Mouse (Mus musculus) forebrain, embryonic 10.5 days (tissue): ENCODE results near the gene Sppl2c. TPM values are rescaled to one million over a fixed set of nuclear protein-coding genes. Genes with fewer than 3 reads are reported as not detected.
"Not testable (repeated sequence)": the region's sequence is repeated elsewhere in the genome, so short reads cannot be mapped to it uniquely, and the experiment has no call there.

Experiments
- DNase-seq: peaks from one replicate; pipeline ENCODE4 v3.0.0-alpha.2; 2017; ENCODE audit warnings: low spot score; ENCODE audit errors: extremely low spot score
- H3K27ac ChIP-seq: fragments of 300-500 bp; sonication (generic); 2 replicates; pipeline ENCODE4 v1.5.1; 2016; ENCODE audit warnings: mild to moderate bottlenecking
- H3K27me3 ChIP-seq: fragments of 300-500 bp; sonication (generic); 2 replicates; pipeline ENCODE4 v1.6.1; 2016; ENCODE audit warnings: mild to moderate bottlenecking; ENCODE audit not compliant: poor library complexity, severe bottlenecking
- H3K36me3 ChIP-seq: fragments of 300-500 bp; sonication (generic); replicated peaks from 2 replicates; pipeline ENCODE4 v1.6.1; 2016; ENCODE audit warnings: mild to moderate bottlenecking, moderate library complexity
- H3K4me1 ChIP-seq: fragments of 300-500 bp; sonication (generic); 2 replicates; pipeline ENCODE4 v1.6.1; 2016
- H3K4me3 ChIP-seq: fragments of 300-500 bp; sonication (generic); 2 replicates; pipeline ENCODE4 v1.5.1; 2016; ENCODE audit warnings: mild to moderate bottlenecking, moderate library complexity
- H3K9me3 ChIP-seq: fragments of 300-500 bp; sonication (generic); 2 replicates; pipeline ENCODE4 v1.6.1; 2016; ENCODE audit warnings: mild to moderate bottlenecking, moderate library complexity
- WGBS: fragments of 180-500 bp; shearing (Covaris S2); methylation state at CpG from one replicate; pipeline ENCODE4 v1.1.7; 2016; 5-methylcytosine and 5-hydroxymethylcytosine counted together
- polyA plus RNA-seq: library from polyadenylated mRNA; unstranded; fragments of >200 nt; fragmentation: Nextera tagmentation; extraction: Ambion mirVana; gene quantifications from 2 replicates; pipeline ENCODE4 v1.2.1, GENCODE M21; 2016

Sppl2c gene
- polyA plus RNA-seq, 1 experiment from 2014 or later = not detected

DNA sequence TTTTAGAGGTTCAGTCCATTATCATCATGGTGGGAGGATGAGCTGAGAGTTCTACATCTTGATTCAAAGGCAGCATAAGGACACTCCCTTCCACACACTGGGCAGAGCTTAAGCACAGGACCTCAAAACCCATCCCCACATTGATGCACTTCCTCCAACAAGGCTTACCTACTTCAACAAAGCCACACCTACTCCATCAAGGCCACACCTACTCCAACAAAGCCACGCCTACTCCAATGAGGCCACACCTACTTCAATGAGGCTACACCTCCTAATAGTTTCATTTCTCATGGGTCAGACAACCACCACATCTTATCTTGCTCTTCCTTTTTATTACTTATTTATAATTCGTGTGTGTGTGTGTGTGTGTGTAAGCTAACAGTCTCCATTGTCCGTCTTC, 22.9 kb downstream of the Sppl2c start:
- H3K36me3 ChIP-seq = no peaks in the 10 kb centered on the region
- DNase-seq = no peak
- H3K27ac ChIP-seq = no peak overlapping the region
- H3K27me3 ChIP-seq = no peaks in the 10 kb centered on the region
- H3K4me3 ChIP-seq = no peak overlapping the region
- WGBS = 84% methylated on average over 3 of the region's 3 CpGs
- no peaks in the 10 kb centered on the region for H3K9me3 ChIP-seq
- H3K4me1 ChIP-seq = no peaks in the 10 kb centered on the region

DNA sequence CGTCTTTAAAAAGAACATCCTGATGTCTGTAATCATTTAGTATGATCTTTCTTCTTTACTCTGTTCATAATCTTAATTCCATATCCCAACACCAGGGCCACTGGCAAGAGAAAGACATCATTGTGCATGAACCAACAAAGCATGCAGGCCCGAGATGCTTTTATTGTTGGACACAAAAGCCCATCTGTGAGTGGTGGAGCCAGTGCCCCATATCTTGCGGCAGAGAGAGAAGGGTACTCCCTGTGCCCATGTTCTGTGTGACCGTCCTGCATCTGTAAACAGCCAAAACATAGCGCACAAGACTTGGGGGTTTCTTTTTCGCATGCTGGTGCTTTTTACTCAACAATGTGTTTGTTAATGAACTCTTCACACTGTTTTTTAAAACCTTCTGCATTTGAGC, 25.1 kb downstream of the Sppl2c start:
- no peaks in the 10 kb centered on the region for H3K27me3 ChIP-seq
- WGBS = 88% methylated on average over 6 of the region's 6 CpGs
- H3K36me3 ChIP-seq = no peaks in the 10 kb centered on the region
- H3K4me3 ChIP-seq = no peak overlapping the region
- H3K9me3 ChIP-seq = no peaks in the 10 kb centered on the region
- H3K27ac ChIP-seq = no peak overlapping the region
- DNase-seq = no peak
- H3K4me1 ChIP-seq = no peaks in the 10 kb centered on the region

DNA sequence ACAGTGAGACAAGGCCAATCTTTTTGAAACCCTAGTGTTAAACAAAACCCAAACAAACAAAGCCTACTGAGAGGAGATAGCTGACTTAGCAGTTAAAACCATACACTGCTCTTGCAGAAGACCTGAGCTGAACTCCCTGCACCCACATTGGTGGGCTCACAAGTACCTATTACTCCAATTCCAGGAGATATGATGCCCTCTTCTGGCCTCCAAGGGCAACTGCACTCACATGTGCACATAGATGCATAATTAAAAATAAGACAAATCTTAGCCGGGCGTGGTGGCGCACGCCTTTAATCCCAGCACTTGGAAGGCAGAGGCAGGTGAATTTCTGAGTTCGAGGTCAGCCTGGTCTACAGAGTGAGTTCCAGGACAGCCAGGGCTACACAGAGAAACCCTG, 28.0 kb downstream of the Sppl2c start:
- H3K36me3 ChIP-seq, DNase-seq, H3K4me3 ChIP-seq, H3K4me1 ChIP-seq, H3K27me3 ChIP-seq, H3K9me3 ChIP-seq, H3K27ac ChIP-seq: not testable (repeated sequence)
- 95% methylated on average over 5 of the region's 5 CpGs for WGBS

DNA sequence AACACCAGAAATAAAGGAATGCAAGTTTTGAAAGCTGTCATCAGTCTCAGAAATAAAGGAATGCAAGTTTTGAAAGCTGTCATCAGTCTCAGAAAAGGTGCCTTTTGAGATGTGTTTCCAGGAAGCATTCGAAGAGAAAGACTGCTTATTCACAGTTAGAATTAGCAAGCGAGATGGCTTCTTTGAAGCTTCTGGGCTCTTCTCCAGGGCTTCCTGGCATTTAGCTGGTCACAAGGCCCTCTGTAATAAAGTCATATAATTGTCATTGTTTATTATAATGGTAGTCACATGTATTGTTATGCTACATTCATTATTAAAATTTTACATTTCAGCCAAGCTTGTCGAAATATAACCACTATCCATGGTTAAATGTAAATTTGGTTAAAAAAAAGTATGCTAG, 31.9 kb downstream of the Sppl2c start:
- Histone ChIP-seq H3K27ac (no peak overlapping the region), H3K27me3 (no peaks in the 10 kb centered on the region), H3K4me1 (peaks cover 6% of the 10 kb centered on the region), H3K4me3 (no peak overlapping the region), H3K9me3 (no peaks in the 10 kb centered on the region), H3K36me3 (no peaks in the 10 kb centered on the region)
- DNase-seq = no peak
- 84% methylated on average over 3 of the region's 3 CpGs for WGBS

DNA sequence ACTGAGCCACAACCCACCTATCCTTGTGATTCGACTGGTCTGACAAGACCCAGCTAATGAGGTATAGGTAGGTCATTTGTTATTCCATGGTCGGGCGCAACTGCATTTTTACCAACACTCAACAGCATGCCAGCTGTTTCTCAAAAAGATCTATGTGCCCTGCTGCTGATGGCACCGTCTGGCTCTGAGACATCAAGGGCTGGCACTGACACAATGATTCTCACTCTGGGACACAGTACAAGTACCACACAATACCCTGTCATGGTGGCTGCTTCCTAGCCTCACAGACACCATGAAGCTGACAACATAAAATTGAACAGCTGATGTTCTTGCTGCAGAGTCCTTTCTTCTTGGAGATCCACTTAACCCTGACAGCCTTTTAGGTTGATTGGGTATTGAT, 34.2 kb downstream of the Sppl2c start:
- Histone ChIP-seq H3K27ac (no peak overlapping the region), H3K27me3 (no peaks in the 10 kb centered on the region), H3K9me3 (no peaks in the 10 kb centered on the region), H3K36me3 (no peaks in the 10 kb centered on the region), H3K4me3 (no peak overlapping the region), H3K4me1 (peaks cover 6% of the 10 kb centered on the region)
- WGBS = 85% methylated on average over 4 of the region's 4 CpGs
- no peak for DNase-seq

DNA sequence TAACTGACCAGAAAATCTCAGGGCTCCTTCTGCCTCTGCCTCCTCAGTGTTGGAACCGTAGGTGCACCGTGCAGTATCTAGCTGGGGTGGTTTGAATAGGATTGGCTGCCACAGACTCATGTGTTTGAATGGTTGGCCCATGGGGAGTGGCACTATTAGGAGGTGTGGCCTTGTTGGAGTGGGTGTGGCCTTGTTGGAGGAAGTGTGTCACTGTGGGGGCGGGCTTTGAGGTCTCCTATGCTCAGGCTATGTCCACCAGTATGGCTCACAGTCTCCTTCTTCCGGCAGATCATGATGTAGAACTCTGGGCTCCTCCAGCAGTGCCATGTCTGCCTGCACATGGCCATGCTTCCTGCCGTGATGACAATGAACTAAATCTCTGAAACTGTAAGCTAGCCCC, 35.6 kb downstream of the Sppl2c start:
- 84% methylated on average over 5 of the region's 5 CpGs for WGBS
- Histone ChIP-seq H3K27ac (no peak overlapping the region), H3K27me3 (no peaks in the 10 kb centered on the region), H3K36me3 (no peaks in the 10 kb centered on the region), H3K4me1 (peaks cover 6% of the 10 kb centered on the region), H3K4me3 (no peak overlapping the region), H3K9me3 (no peaks in the 10 kb centered on the region)
- no peak for DNase-seq

DNA sequence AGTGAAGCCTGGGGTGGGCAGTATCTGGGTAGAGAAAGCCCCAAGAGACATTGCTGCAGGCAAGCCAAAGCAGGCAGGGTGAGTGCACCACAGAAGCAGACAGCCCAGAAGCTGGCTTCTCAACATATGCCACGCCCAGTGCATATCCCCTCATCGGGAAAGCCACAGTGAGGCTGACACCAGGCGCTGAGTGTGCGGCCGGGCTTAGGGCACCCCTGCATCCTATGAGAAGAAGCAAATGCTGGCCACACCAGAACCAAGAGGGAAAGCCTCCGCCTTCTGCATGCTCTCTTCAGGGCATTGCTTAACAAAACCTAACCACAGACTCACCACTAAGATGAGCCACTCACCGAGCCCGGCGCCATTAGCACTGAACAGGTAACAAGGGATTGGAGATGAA, 37.2 kb downstream of the Sppl2c start:
- WGBS = 87% methylated on average over 9 of the region's 9 CpGs
- no peak for DNase-seq
- Histone ChIP-seq H3K27ac (no peak overlapping the region), H3K36me3 (no peaks in the 10 kb centered on the region), H3K9me3 (no peaks in the 10 kb centered on the region), H3K4me1 (no peaks in the 10 kb centered on the region), H3K4me3 (no peak overlapping the region), H3K27me3 (0 out of 2 replicates have a peak, but pooled peaks cover 2% of the 10 kb centered on the region)

DNA sequence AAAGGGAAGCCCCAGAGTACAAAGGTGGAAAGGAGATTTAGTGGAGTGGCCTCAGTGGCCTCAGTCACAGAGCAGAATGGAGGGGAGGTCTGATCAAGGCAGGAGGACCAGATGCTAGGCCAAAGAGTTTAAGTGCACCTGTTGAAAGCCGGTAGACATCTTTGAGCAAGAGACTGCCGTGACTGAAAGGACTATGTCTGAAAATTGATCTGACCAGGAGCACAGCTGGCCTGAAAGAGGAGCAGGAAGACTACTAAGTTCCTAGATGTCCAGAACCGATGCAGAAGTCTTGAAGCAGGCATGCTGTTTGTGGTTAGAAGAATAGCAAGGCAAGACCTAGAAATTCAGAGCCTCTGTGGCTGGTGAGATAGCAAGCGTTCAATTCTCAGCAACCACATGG, 43.3 kb downstream of the Sppl2c start:
- WGBS = 78% methylated on average over 4 of the region's 4 CpGs
- DNase-seq = no peak
- Histone ChIP-seq H3K4me3 (no peak overlapping the region), H3K27ac (no peak overlapping the region), H3K27me3 (peaks cover 51% of the 10 kb centered on the region), H3K4me1 (peaks cover 39% of the 10 kb centered on the region), H3K9me3 (no peaks in the 10 kb centered on the region), H3K36me3 (no peaks in the 10 kb centered on the region)

DNA sequence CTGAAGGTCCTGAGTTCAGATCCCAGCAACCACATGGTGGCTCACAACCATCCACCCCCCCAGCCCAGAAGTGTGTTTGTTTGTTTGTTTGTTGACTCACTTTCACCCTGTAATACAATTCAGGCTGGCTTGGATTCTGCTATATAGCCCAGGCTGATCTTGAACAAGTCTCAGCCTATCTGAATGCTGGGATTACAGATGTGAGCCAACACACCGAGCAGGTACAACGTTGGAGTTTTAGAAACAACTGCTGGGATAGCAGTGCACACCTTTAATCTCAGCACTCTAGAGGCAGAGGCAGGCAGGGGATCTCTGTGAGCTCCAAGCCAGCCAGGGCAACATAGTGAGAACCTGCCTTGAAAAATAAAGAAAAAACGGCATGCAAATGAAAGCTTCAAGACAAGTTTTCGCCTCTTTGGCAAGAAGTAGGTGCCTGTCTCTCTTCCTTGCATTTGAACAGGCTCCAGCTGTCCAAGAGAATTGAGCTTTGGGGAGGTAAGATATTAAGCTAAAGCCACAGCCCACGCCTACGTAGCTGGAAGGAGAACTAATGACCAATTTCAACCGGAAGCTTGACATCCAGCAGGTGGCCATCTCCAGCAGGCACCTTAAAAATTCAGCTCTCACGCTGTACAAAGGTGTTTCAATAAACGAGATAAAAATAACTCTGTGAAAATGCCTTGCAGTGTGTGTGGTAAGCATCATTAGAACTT, 44.1 kb downstream of the Sppl2c start:
- Histone ChIP-seq H3K27me3 (peaks cover 60% of the 10 kb centered on the region), H3K4me3 (peak overlapping the region; percentile 61), H3K4me1 (peaks cover 48% of the 10 kb centered on the region), H3K9me3 (no peaks in the 10 kb centered on the region), H3K27ac (peak overlapping the region; percentile 91), H3K36me3 (no peaks in the 10 kb centered on the region)
- DNase-seq = no peak
- 12% methylated on average over 9 of the region's 9 CpGs for WGBS

DNA sequence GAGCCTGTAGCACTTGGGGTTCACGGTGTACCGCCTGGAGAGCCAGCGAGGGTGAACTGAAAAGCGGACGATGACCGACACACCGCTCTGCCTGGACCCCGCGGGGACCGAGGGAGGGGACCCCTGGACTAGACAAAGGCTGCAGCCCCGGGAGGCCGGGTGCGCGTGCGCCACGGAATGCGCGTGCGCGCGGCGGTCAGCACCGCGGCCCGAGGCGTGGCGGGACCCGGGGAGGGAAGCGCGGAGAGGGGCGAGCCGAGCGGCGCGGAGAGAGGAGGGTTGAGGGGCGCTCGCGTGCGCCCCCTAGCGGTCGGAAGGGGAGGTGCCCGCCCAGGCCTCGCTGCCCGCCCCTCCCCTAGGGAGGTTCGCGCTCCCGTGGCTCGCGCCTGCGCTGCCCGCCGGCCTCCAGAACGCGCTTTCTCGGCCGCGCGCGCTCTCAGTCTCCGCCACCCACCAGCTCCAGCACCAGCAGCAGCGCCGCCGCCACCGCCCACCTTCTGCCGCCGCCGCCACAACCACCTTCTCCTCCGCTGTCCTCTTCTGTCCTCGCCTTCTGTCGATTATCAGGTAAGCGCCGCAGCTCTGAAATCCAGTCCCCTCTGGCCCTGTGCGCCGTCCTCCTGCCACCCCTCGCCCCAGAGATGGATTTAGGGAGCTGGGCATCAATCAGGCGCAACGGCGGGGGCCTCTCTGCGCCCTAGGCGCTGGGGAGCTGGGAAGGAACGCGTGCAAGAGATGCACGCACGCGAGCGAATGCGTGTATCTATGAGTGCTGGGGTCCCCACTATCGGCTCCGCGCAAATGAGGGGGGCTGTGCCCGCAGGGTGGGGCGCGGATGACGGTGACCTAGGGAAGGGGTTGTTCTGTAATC, 45.1 kb downstream of the Sppl2c start, which contains the start of gene Mapt:
Gene Mapt, plus strand, starts transcription at position 350 of the 871 bp plus-strand sequence.
- DNase-seq = peak; percentile 88
- H3K4me1 ChIP-seq = peaks cover 48% of the 10 kb centered on the region
- H3K27ac ChIP-seq = peak within 1 kb of the TSS; percentile 91
- under 1% methylated on average over 90 of the region's 94 CpGs for WGBS
- H3K36me3 ChIP-seq = no peaks in the 10 kb centered on the region
- peak within 1 kb of the TSS; percentile 61 for H3K4me3 ChIP-seq
- no peaks in the 10 kb centered on the region for H3K9me3 ChIP-seq
- H3K27me3 ChIP-seq = peaks cover 70% of the 10 kb centered on the region

DNA sequence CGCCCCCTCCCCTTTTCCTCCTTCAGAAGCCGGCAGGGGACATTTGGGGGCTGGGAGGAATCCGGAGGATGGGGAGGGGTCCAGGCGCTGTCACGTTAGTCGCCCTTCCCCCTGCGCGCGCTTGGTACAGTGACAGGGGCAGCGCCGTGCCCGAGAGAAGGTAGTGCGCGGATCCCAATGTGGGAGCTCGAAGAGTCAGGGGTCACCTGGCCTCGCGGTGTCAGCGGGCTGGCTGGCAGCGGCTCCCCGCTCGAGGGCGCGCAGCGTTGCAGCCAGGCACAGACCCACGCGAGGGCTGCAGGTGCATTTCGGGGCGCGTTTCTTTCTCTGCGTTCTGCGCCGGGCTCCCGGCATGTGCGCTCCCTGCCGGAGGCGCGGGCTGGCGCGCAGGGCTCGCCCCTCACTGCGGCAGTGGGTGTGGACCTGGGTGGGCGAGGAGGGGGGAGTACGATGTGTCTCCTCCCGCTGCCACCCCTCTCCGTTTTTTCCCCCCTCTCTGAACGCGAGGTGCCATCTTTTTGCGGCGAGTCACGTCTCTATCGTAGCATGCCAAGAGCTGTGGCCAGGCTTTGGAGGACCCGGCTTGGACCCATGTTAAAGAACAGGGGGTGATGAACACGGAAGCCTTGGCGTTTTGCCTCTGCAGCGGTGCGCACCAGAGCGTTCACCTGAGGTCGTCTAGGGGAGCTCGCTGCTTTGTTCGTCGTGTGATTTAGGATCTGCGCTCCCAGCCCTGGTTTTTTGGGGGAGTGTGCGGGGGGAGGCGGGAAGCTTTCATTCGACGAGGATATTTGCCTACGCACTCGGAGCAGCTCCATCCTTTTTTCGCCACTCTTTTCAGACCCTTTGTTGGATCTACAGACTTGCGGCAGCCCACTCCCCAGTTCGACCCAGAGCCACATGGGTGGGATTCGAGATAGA, 46.3 kb downstream of the Sppl2c start:
- WGBS = 1% methylated on average over 72 of the region's 72 CpGs
- Histone ChIP-seq H3K36me3 (no peaks in the 10 kb centered on the region), H3K27me3 (peaks cover 81% of the 10 kb centered on the region), H3K9me3 (no peaks in the 10 kb centered on the region), H3K4me3 (peak overlapping the region; percentile 61), H3K4me1 (peaks cover 54% of the 10 kb centered on the region), H3K27ac (peak overlapping the region; percentile 52; the same call in 1 of the 2 replicates)
- DNase-seq = peak; percentile 42

DNA sequence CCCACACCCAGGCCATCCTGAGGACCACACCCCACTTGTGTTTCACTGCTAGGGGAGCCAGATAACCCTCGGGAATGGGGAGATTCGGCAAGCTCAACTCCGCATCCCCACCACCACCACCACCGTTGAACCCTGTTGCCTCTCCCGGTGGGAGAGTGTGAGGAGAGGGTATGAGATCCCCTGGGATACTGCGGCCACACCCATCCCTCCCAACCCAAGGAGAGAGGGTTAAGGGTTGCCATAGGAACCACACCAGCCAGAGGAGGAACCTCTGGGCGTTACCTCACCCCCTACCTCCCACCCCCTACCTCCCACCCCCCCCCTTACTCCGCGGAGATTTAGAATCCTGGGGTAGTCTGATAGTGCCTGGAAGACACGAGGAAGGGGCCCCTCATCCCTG, 47.0 kb downstream of the Sppl2c start:
- no peak for DNase-seq

More for the DNA sequence above, 47.0 kb downstream of the Sppl2c start:
- peaks cover 54% of the 10 kb centered on the region for H3K4me1 ChIP-seq
- H3K27me3 ChIP-seq = peaks cover 88% of the 10 kb centered on the region
- no peaks in the 10 kb centered on the region for H3K9me3 ChIP-seq
- H3K4me3 ChIP-seq = peak overlapping the region; percentile 61
- H3K36me3 ChIP-seq = no peaks in the 10 kb centered on the region
- 1% methylated on average over 10 of the region's 10 CpGs for WGBS
- no peak overlapping the region for H3K27ac ChIP-seq
